Mouse (Mus musculus) Patski (cell line): ENCODE measurements at regions not wholly inside any gene's neighbourhood (a gene's known extent, or its start where the extent isn't known, plus 50 kb on each side); places are given as distances from the start of the nearest gene placed in this dataset.

Source experiments
- ATAC-seq: fragments of 100-300 bp; one replicate; pipeline ENCODE4 v1.8.0; 2021
- CTCF ChIA-PET: fragments of 350-600 bp; sonication (Branson Sonifier 250); formaldehyde crosslinking; loops from one replicate; lab custom pipeline; 2022; ENCODE audit warnings: inconsistent platforms; lab: Charles Lee
- POLR2A ChIA-PET: fragments of 350-600 bp; sonication (Branson Sonifier 250); formaldehyde crosslinking; loops from one replicate; lab custom pipeline; 2022; ENCODE audit warnings: antibody characterized with exemption, inconsistent platforms; lab: Charles Lee
- DNase-seq: peaks from one replicate; pipeline ENCODE4 v3.0.0-alpha.2; 2011; ENCODE audit warnings: low read depth, low spot score
- H3K27me3 ChIP-seq: fragments of 371-371 bp; one replicate; pipeline ENCODE4 v1.5.1; 2021
- CTCF ChIP-seq: fragments of 100-300 bp; IDR thresholded peaks from one replicate; pipeline ENCODE4 v1.5.1; 2021
- in situ Hi-C: fragments of 300-500 bp; cut with MboI; formaldehyde crosslinking; loops from 3 replicates; pipeline ENCODE4 v1.11.1; 2018; ENCODE audit warnings: low pct_unique_long_range_greater_than_20kb, mixed read lengths

GRCm38 (mm10) chr16:9336063-9336462 is 506.2 kb downstream of the 1810013L24Rik start:
- no peak for DNase-seq

GRCm38 (mm10) chr16:9339456-9339855 is 509.6 kb downstream of the 1810013L24Rik start:
- in situ Hi-C loops, result no loop called here
- no peak for TF ChIP-seq CTCF
- no peak for ATAC-seq
- POLR2A ChIA-PET, result no interaction called here
- CTCF ChIA-PET, result no interaction called here
- H3K27me3 ChIP-seq, result no peaks in the 10 kb centered on the region
- no peak for DNase-seq

More at GRCm38 (mm10) chr16:9336063-9336462, 506.2 kb downstream of the 1810013L24Rik start:
- ChIA-PET POLR2A (no interaction called here), CTCF (no interaction called here)
- in situ Hi-C loops, result no loop called here
- TF ChIP-seq CTCF, result no peak
- ATAC-seq, result peak; percentile 21
- H3K27me3 ChIP-seq, result no peaks in the 10 kb centered on the region

- no peak for DNase-seq
- CTCF ChIA-PET, result no interaction called here
- in situ Hi-C loops, result no loop called here
These were observed 511.3 kb downstream of the 1810013L24Rik start for GRCm38 (mm10) chr16:9341245-9341644.

GRCm38 (mm10) chr16:9353811-9354210 is 523.9 kb downstream of the 1810013L24Rik start:
- ChIA-PET POLR2A (no interaction called here), CTCF (no interaction called here)
- H3K27me3 ChIP-seq, result no peaks in the 10 kb centered on the region
- no peak for TF ChIP-seq CTCF
- no peak for ATAC-seq
- in situ Hi-C loops, result no loop called here
- no peak for DNase-seq

More at GRCm38 (mm10) chr16:9341245-9341644, 511.3 kb downstream of the 1810013L24Rik start:
- peak; percentile 72 for ATAC-seq
- POLR2A ChIA-PET, result interaction anchor here (0.9 kb wide), 1 partner anchor 9 kb away, joined by 3 read pairs; no protein-coding TSS in a partner anchor
- TF ChIP-seq CTCF, result no peak
- H3K27me3 ChIP-seq, result no peaks in the 10 kb centered on the region

- DNase-seq, result no peak
- ChIA-PET POLR2A (no interaction called here), CTCF (no interaction called here)
- ATAC-seq, result no peak
- H3K27me3 ChIP-seq, result no peaks in the 10 kb centered on the region
- in situ Hi-C loops, result no loop called here
- TF ChIP-seq CTCF, result no peak
These were observed 524.6 kb downstream of the 1810013L24Rik start for GRCm38 (mm10) chr16:9354331-9355030.

- CTCF ChIA-PET, result no interaction called here
- DNase-seq (no peak), ATAC-seq (peak; percentile 4)
- H3K27me3 ChIP-seq, result no peaks in the 10 kb centered on the region
- POLR2A ChIA-PET, result interaction anchor here (1.0 kb wide), 1 partner anchor 18 kb away, joined by 6 read pairs; no protein-coding TSS in a partner anchor
- TF ChIP-seq CTCF, result no peak
- in situ Hi-C loops, result no loop called here
These were observed 528.8 kb downstream of the 1810013L24Rik start for GRCm38 (mm10) chr16:9358651-9359050.

GRCm38 (mm10) chr16:9359399-9360135 is 529.7 kb downstream of the 1810013L24Rik start:
- in situ Hi-C loops, result no loop called here
- ChIA-PET CTCF (no interaction called here), POLR2A (interaction anchor here (1.0 kb wide), 1 partner anchor 19 kb away, joined by 6 read pairs; no protein-coding TSS in a partner anchor)
- H3K27me3 ChIP-seq, result no peaks in the 10 kb centered on the region
- DNase-seq (peak; percentile 60), ATAC-seq (peak; percentile 80)
- TF ChIP-seq CTCF, result no peak

- ATAC-seq (no peak), DNase-seq (no peak)
- no peaks in the 10 kb centered on the region for H3K27me3 ChIP-seq
- ChIA-PET CTCF (no interaction called here), POLR2A (no interaction called here)
- in situ Hi-C loops, result no loop called here
- TF ChIP-seq CTCF, result no peak
These were observed 530.9 kb downstream of the 1810013L24Rik start for GRCm38 (mm10) chr16:9360741-9361255.

- TF ChIP-seq CTCF, result no peak
- DNase-seq (no peak), ATAC-seq (no peak)
- CTCF ChIA-PET, result interaction anchor here (1.3 kb wide), 1 partner anchor 11 kb away, joined by 3 read pairs; no protein-coding TSS in a partner anchor
- no peaks in the 10 kb centered on the region for H3K27me3 ChIP-seq
- in situ Hi-C loops, result no loop called here
- POLR2A ChIA-PET, result no interaction called here
These were observed 532.2 kb downstream of the 1810013L24Rik start for GRCm38 (mm10) chr16:9362116-9362515.

- ATAC-seq (peak; percentile 78), DNase-seq (peak; percentile 63)
- no peaks in the 10 kb centered on the region for H3K27me3 ChIP-seq
- TF ChIP-seq CTCF, result no peak
- CTCF ChIA-PET, result no interaction called here
- POLR2A ChIA-PET, result no interaction called here
- in situ Hi-C loops, result no loop called here
These were observed 534.2 kb downstream of the 1810013L24Rik start for GRCm38 (mm10) chr16:9364105-9364504.
